Mouse (Mus musculus): ENCODE data around the gene Gjc1.

Gene Gjc1

GRCm38 (mm10) chr11:102814881-102815280 is 4.6 kb downstream of the Gjc1 start:
- in situ Hi-C loops (cut with MboI, MseI): no loop called here

GRCm38 (mm10) chr11:102810721-102811485 is 8.6 kb downstream of the Gjc1 start:
- in situ Hi-C loops (cut with MboI, MseI): no loop called here

DNA sequence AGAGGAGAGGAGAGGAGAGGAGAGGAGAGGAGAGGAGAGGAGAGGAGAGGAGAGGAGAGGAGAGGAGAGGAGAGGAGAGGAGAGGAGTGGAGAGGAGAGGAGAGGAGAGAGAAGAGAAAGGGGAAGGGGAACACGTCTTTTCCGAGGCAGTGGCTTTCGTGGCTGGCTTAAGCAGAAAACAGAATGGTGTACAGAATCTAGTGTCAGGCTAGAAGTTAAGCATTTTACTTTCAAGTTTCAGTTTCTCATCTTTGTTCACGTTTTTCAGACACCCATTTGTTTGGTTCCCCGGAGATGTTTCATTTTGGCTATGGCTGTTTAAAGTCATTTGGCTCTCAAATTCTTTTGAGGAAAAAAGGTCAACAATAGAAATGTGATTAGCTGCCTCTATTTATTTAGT is 11.3 kb downstream of the Gjc1 start:
- in situ Hi-C loops (cut with MboI, MseI): no loop called here

DNA sequence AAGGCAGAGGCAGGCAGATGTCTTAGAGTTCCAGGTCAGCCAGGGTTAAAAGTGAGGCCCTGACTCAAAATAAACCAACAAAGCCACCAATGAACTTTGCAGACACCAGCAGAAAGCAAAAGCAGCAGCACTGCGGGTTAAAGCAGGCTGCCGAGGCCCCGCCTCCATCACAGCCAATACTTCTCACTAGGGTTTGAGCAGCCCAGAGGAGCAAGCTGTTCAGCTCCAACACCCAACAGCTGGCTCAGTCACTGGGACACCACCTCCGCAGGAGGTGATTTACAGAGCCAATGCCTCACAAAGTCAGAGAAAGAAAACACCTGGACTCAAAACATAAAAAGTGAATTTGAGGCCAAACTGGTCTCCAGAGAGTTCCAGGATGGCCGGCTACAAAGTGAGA is 16.0 kb downstream of the Gjc1 start:
- in situ Hi-C loops (cut with MboI, MseI): no loop called here

- in situ Hi-C loops (cut with MboI, MseI): no loop called here
These were observed 25.3 kb downstream of the Gjc1 start for GRCm38 (mm10) chr11:102794157-102794556.

- in situ Hi-C loops (cut with MboI, MseI): no loop called here
These were observed 27.6 kb downstream of the Gjc1 start for GRCm38 (mm10) chr11:102791682-102792445.

GRCm38 (mm10) chr11:102787688-102788177 is 31.8 kb downstream of the Gjc1 start:
- in situ Hi-C loops (cut with MboI, MseI): no loop called here

DNA sequence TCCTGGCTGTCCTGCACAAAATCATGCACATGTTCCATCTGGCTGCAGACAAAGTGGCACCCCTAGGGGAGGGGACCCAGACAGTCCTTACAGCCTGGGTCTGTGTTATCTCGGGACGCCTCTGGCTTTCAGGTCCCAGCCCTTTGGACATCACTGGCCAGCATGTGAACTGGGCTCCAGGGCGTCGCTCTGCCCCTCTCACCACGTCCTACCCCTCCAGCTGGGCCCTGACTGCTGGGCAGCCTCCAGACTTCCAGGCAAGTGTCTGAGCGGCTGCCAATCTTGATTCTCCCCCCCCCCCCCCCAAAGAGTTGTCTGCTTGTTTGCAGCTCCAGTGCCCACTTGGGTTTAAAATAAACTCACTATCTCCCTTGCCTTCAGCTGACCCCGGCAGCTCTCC is 36.1 kb downstream of the Gjc1 start:
- in situ Hi-C loops (cut with MboI, MseI): no loop called here

- in situ Hi-C loops (cut with MboI, MseI): no loop called here
These were observed 38.0 kb downstream of the Gjc1 start for GRCm38 (mm10) chr11:102781523-102781922.

GRCm38 (mm10) chr11:102780986-102781351 is 38.5 kb downstream of the Gjc1 start:
- in situ Hi-C loops (cut with MboI, MseI): no loop called here

DNA sequence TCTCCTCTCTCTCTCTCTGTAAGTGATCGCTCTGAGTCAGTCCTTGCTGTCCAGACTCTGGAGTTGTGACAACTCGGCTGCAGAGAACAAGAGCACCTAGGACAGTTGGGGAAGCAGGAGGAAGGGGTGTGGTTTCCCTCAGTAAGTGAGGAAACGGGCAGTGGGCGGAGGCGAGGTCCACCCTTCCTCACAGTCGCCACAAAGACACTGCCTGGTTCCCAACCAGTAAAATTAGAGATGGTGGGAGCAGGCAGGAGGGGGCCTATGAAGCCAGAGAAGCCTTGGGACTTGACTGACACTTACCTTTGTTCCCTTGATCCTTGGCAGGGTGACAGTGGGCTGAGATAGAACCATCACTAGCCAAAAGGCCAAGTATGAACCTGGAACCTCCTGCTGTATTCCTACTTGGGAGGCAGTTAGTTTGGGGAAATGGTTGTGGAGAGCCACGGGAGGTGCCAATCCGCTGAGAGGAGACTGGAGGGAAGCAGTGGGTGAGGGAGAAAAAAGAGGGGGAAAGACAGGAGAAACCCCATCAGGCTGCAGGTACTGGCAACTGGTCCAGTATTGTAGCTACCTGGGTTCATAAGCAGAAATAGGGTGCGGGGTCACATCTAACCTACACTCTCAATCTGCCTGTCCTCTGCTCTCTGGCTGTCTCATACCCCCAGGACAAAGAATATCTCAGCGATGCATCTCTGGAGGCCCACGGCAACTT is 39.1 kb downstream of the Gjc1 start:
- in situ Hi-C loops (cut with MboI, MseI): no loop called here

DNA sequence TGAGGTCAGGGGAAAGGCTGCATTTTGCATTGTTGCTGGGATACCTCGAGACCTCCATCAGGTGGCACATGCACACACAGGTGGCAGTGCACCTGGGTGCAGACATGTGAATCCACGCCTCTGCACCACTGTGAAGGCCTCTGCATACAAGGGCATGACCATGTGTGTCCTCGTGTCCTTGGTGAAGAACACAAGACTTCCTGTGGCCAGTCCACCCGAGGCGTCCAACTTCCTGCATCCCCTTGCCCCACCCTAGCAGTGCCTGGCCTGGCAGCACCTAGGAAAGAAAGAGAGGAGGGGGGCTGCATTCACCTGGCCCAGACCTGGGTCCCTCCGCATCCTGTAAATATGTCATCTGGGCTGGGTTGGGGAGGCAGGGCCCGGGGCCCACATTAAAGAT is 39.7 kb downstream of the Gjc1 start:
- in situ Hi-C loops (cut with MboI, MseI): loop anchor here (5.0 kb wide), 1 partner anchor 82 kb away; no protein-coding TSS in a partner anchor

GRCm38 (mm10) chr11:102779081-102779638 is 40.3 kb downstream of the Gjc1 start:
- in situ Hi-C loops (cut with MboI, MseI): loop anchor here (5.0 kb wide), 1 partner anchor 83 kb away; no protein-coding TSS in a partner anchor

DNA sequence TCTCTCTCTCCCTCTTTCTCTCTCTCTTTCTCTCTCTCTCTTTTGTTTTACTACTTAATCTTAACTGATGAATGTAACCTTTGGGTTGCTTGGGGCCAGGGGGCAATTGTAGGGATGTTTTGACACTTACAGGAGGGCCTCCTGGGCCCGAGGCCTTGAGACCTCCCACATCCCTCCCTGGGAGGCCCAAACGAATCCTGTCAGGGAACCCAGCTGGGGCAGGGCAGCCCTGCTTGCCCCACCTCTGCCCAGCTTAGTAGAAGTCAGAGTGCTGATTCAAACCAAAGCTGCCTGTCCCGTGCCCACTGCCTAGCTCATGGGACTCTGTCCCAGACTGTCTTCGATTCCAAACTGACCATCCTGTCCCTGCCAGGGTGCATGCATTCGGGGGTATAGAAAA is 40.9 kb downstream of the Gjc1 start:
- in situ Hi-C loops (cut with MboI, MseI): loop anchor here (5.0 kb wide), 1 partner anchor 84 kb away; no protein-coding TSS in a partner anchor

DNA sequence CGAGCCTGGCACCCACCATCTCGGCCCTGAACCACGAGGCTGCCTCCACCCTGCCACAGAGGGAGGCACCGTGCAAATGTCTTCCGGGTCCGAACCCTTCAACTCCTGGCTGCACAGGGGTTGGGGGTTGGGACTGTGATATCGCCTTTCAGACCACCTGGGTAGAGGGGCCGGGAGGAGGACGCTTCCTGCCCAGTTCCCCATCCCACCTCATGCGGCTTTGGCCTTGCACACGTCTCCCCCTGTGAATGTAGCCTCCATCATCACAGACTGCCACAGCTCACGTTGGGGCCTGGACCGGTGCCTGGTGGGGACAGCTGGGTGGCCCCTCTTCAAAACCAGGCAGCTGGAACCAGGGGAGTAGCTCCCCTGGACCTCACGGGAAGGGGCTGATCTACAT is 41.3 kb downstream of the Gjc1 start:
- in situ Hi-C loops (cut with MboI, MseI): loop anchor here (5.0 kb wide), 1 partner anchor 84 kb away; no protein-coding TSS in a partner anchor

GRCm38 (mm10) chr11:102777598-102777997 is 41.9 kb downstream of the Gjc1 start:
- in situ Hi-C loops (cut with MboI, MseI): loop anchor here (5.0 kb wide), 1 partner anchor 85 kb away; no protein-coding TSS in a partner anchor

DNA sequence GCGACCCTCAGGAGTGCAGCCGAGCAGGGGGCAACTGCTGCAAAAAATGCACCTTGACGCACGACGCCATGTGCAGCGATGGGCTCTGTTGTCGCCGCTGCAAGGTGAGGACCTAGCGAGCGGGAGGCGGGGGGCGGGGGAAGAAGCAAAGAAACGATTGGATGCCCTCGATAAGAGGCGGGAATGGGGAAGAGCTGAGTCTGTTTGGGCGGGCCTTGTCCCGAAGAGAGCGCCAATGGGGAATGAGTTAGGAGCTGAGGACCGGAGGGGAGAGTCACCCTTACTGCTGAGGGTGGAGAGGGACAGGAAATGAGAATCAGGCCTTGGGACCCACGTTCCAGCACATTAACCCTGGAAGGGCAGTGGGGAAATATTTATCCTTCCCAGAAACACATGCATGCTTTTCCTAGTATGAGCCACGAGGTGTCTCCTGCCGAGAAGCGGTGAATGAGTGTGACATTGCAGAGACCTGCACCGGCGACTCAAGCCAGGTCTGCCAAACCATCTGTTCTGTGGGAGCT is 44.8 kb downstream of the Gjc1 start:
- in situ Hi-C loops (cut with MboI, MseI): loop anchor here (5.0 kb wide), 1 partner anchor 88 kb away; no protein-coding TSS in a partner anchor

DNA sequence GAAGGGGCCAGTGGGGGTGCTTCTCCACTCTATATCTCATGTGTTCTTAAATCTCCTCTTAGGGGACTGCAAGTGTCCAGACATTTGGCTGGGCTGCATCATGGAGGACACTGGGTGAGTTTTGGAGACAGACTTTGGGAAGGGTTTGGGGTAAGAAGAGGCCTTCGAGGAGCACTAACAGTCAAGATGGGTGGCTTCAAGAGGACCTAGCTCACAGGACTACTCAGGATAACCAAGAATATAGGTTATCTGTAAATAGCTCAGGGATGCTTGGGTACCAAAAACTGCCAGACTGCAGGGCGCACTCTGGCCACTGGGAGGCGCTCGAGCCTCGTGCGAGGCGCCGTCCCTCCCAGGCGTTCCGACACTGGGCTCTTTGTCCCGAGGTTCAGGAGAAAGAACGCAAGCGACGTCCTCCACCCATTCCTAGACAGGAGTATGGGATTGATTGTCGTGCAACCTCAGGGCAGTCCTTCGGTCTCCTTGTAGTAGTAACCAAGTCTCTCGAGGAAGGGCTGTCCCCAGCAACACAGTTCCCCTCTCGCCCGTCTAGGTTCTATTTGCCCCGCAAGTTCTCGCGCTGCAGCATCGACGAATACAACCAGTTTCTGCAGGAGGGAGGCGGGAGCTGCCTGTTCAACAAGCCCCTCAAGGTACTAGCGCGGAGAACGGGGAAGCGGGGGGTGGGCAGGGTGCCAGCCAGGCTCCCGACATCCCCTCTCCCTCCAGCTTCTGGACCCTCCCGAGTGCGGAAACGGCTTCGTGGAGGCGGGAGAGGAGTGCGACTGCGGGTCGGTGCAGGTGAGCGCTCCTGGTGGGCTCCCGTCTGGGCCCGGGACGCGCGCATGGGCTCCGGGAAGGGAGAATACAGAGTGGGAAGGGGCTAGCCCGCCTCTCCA is 45.5 kb downstream of the Gjc1 start:
- in situ Hi-C loops (cut with MboI, MseI): no loop called here

- in situ Hi-C loops (cut with MboI, MseI): no loop called here
These were observed 46.5 kb downstream of the Gjc1 start for GRCm38 (mm10) chr11:102772771-102773700.

All from T-helper 1 cell (primary cell).